Mouse (Mus musculus) neural tube, embryonic 12.5 days (tissue): ENCODE data around the gene Cep19. TPM values are rescaled to one million over a fixed set of nuclear protein-coding genes. Genes with fewer than 3 reads are reported as not detected.

Experiments used
- ATAC-seq: fragments of 200-750 bp; cut with Nextera tagmentation; 2 replicates; pipeline ENCODE4 v1.8.0; 2017; ENCODE audit warnings: low read depth, mild to moderate bottlenecking, moderate TSS enrichment, moderate library complexity; ENCODE audit not compliant: low FRiP score
- H3K27ac ChIP-seq: fragments of 300-500 bp; sonication (generic); 2 replicates; pipeline ENCODE4 v1.5.1; 2016
- H3K27me3 ChIP-seq: fragments of 300-500 bp; sonication (generic); replicated peaks from 2 replicates; pipeline ENCODE4 v1.6.1; 2016; ENCODE audit warnings: mild to moderate bottlenecking
- H3K36me3 ChIP-seq: fragments of 300-500 bp; sonication (generic); 2 replicates; pipeline ENCODE4 v1.6.1; 2016; ENCODE audit warnings: mild to moderate bottlenecking
- H3K4me1 ChIP-seq: fragments of 300-500 bp; sonication (generic); 2 replicates; pipeline ENCODE4 v1.6.1; 2016
- H3K4me2 ChIP-seq: fragments of 300-500 bp; sonication (generic); replicated peaks from 2 replicates; pipeline ENCODE4 v1.6.1; 2016; ENCODE audit warnings: mild to moderate bottlenecking
- H3K4me3 ChIP-seq: fragments of 300-500 bp; sonication (generic); 2 replicates; pipeline ENCODE4 v1.5.1; 2016
- H3K9ac ChIP-seq: fragments of 300-500 bp; sonication (generic); 2 replicates; pipeline ENCODE4 v1.6.1; 2016; ENCODE audit warnings: mild to moderate bottlenecking
- H3K9me3 ChIP-seq: fragments of 300-500 bp; sonication (generic); 2 replicates; pipeline ENCODE4 v1.6.1; 2016; ENCODE audit warnings: mild to moderate bottlenecking
- WGBS: fragments of 180-500 bp; shearing (Covaris S2); methylation state at CpG from one replicate; pipeline ENCODE4 v1.1.7; 2016; 5-methylcytosine and 5-hydroxymethylcytosine counted together
- polyA plus RNA-seq: library from polyadenylated mRNA; unstranded; fragments of >200 nt; fragmentation: Nextera tagmentation; extraction: Ambion mirVana; gene quantifications from 2 replicates; pipeline ENCODE4 v1.2.1, GENCODE M21; 2016

Gene Cep19
- polyA plus RNA-seq, 1 experiment from 2014 or later = 45.7 TPM

DNA sequence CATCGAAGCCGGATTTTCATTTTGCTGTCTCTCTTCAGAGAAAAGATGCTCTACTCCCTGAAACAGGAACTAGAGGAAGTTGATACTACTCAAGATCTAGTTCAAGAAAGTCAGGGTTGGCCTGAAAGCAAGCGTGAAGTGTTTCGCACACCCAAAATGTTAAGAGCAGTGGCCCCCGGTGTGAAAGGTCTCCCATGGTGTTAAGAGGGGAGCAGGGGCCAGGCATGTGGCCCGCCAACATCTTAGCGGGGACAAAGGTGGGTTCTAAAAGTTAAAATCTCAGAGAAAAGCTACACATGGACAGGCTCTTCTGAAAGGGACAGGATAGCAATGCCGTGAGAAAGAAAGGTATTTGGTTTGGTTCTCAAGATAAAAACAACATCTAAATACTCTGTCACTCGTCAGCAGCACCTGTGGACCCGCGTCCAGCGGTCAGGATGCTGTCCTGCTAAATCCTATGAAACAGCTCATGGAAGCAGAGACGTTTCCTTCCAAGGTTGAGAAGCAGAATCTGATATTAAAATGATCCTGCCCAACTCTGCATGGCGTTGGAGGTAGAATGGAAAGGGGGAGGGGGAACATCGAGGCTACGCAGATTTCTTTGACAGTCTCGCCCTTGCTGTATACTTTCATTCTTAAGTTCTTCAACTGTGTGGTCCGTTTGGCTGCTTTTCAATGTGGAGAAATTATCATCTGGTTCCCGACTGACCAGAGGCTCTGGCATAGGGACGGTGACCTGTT lies 30.0 kb downstream of the Cep19 start:
- Histone ChIP-seq H3K9ac (no peak overlapping the region), H3K27me3 (no peaks in the 10 kb centered on the region), H3K9me3 (no peaks in the 10 kb centered on the region), H3K4me3 (no peak overlapping the region), H3K36me3 (no peaks in the 10 kb centered on the region), H3K27ac (no peak overlapping the region), H3K4me2 (no peak overlapping the region), H3K4me1 (no peaks in the 10 kb centered on the region)
- no peak for ATAC-seq
- 84% methylated on average over 20 of the region's 20 CpGs for WGBS

DNA sequence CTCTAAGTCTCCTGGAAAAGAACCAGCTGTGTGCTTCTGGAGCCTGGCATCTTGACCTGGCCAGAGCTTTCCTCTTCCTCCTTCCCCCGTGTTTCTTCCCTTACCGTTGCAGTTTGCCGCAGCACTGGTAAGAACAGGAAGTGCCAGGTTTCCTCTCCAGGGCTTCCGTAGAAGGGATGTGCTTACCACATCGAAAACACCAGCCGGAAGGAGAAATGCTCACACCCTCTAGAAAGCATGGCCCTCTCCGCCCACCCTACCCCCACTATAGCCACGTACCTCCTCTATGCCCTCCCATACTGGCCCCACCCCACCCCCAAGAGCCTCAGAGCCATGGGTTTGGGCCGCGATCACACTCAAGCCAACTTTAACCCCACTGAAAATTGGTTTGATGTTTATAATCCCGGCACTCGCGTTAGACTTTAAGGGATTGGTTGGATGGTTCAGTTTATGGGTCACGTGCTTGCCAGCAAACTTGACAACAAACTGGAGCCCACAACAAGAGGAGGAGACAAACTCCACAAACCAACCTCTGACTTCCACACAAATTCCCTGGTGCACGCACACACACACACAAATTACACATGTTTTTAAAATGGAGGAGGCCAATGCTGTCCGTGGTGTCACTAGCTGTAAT lies 30.7 kb downstream of the Cep19 start:
- Histone ChIP-seq H3K4me1 (no peaks in the 10 kb centered on the region), H3K4me3 (no peak overlapping the region), H3K9me3 (no peaks in the 10 kb centered on the region), H3K27ac (no peak overlapping the region), H3K36me3 (no peaks in the 10 kb centered on the region), H3K4me2 (no peak overlapping the region), H3K27me3 (no peaks in the 10 kb centered on the region), H3K9ac (no peak overlapping the region)
- WGBS = 74% methylated on average over 16 of the region's 16 CpGs
- no peak for ATAC-seq

DNA sequence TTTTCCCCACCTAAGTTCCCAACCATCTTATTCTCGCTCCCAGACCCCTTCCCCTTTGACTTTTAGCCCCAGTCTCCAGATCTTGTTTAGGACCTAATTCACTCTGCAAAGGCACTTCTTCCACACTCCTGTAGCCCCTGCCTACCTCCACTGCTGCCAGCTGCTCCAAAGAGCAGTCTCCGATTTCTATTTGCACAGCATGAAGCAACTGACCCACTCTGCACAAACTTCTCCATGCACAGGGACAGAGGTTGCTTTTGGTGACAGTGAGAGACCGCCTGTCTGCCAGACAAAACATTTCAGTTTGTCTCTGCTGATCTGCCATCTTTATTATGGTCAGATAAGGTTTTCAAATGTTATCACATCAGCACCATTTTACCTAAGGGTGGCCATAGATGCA lies 33.5 kb downstream of the Cep19 start:
- 86% methylated on average over 3 of the region's 3 CpGs for WGBS
- H3K9me3 ChIP-seq = no peaks in the 10 kb centered on the region
- no peak overlapping the region for H3K4me2 ChIP-seq
- H3K27me3 ChIP-seq = no peaks in the 10 kb centered on the region
- no peaks in the 10 kb centered on the region for H3K4me1 ChIP-seq
- no peak for ATAC-seq
- H3K27ac ChIP-seq = no peak overlapping the region
- no peak overlapping the region for H3K9ac ChIP-seq
- H3K4me3 ChIP-seq = no peak overlapping the region
- no peaks in the 10 kb centered on the region for H3K36me3 ChIP-seq

DNA sequence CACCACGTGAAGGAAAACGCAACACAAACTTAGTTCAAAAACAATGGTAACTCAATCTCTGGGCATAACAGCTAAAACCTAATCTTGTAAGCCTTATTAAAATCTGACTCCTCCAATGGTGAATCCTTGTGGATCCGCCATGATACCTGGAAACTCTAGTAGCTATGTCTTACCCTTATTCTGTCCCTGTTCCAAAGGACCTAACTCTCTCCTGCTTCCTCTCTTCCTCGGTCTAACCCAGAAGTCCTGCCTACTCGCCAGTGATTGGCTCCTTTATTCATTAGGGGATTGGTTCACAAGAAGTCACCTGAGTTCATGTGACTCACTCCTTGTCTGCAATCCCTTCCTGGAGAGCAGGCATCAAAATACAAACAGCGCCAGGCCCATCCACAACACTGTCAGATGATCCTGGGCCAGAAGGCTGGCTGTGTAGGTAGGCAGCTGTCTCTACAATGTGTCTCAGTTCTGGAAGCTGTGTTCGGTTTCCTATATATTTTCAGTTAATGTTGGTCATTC lies 36.3 kb downstream of the Cep19 start:
- Histone ChIP-seq H3K27me3 (no peaks in the 10 kb centered on the region), H3K4me2 (no peak overlapping the region), H3K27ac (no peak overlapping the region), H3K4me1 (no peaks in the 10 kb centered on the region), H3K36me3 (no peaks in the 10 kb centered on the region), H3K9ac (no peak overlapping the region), H3K4me3 (no peak overlapping the region), H3K9me3 (no peaks in the 10 kb centered on the region)
- 80% methylated on average over 7 of the region's 7 CpGs for WGBS
- no peak for ATAC-seq

DNA sequence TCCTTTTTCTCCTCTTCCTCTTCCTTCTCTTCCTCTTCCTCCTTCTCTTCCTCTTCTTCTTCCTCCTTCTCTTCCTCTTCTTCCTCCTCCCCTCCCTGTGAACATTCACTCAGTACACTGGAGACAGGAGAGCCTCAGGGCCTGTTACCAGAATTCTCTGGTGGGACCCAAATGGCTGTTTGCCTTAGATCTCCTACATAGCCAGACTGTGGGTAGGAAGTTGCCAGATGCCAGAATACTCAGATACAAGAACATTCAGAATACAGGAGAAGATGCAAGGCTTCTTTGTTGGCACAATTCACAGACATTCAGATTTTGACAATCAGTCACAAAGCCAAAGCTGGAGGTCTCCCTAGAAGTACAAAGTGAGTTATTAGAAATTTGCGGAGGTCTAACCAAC lies 39.4 kb downstream of the Cep19 start:
- H3K36me3 ChIP-seq = no peaks in the 10 kb centered on the region
- no peak overlapping the region for H3K4me2 ChIP-seq
- 90% methylated on average over 1 of the region's 1 CpGs for WGBS
- no peak overlapping the region for H3K27ac ChIP-seq
- H3K27me3 ChIP-seq = no peaks in the 10 kb centered on the region
- no peaks in the 10 kb centered on the region for H3K4me1 ChIP-seq
- no peak for ATAC-seq
- no peak overlapping the region for H3K9ac ChIP-seq
- H3K4me3 ChIP-seq = no peak overlapping the region
- H3K9me3 ChIP-seq = no peaks in the 10 kb centered on the region

DNA sequence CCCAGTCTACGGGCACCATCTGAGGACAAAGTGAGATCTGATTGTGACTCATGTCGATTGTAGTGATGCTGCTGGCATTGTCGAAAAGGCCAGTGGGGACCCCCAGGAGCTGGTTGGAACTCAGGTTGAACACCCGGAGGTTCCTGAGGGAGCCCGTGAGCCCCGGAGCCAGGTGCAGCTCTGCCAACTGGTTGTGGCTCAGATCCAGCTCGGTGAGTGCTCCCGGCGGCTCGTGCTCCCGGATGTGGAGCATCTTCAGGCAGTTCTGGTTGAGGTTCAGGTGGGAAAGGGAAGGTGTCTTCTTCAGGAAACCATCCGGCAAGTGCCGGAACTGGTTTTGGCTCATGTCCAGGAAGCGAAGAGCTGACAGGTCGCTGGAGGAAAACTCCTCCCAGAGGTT lies 44.2 kb downstream of the Cep19 start:
- Histone ChIP-seq H3K4me3 (no peak overlapping the region), H3K4me2 (no peak overlapping the region), H3K9ac (no peak overlapping the region), H3K27ac (no peak overlapping the region), H3K9me3 (no peaks in the 10 kb centered on the region), H3K4me1 (no peaks in the 10 kb centered on the region), H3K27me3 (no peaks in the 10 kb centered on the region), H3K36me3 (no peaks in the 10 kb centered on the region)
- WGBS = 94% methylated on average over 15 of the region's 15 CpGs
- no peak for ATAC-seq

DNA sequence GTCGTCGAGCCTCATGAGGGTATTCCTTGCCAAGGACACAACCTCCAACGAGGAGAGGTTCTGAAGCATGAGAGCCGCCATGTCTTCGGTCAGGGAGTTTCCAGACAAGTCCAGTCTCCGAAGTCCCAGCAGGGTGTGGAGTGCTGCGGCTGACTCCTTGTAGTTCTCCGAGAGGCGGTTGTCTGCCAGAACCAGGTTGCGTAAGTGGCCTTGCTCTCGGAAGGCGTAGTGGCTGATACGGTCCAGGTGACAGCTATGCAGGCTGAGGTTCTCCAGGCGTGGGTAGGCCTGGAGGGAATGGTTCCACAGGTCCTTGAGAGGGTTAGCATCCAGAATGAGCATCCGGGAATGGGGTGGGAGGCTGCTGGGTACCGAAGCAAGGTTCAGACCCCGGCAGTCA lies 45.0 kb downstream of the Cep19 start:
- no peak overlapping the region for H3K4me2 ChIP-seq
- no peak overlapping the region for H3K4me3 ChIP-seq
- no peaks in the 10 kb centered on the region for H3K36me3 ChIP-seq
- no peak overlapping the region for H3K27ac ChIP-seq
- WGBS = 93% methylated on average over 17 of the region's 17 CpGs
- no peaks in the 10 kb centered on the region for H3K9me3 ChIP-seq
- no peak overlapping the region for H3K9ac ChIP-seq
- H3K27me3 ChIP-seq = no peaks in the 10 kb centered on the region
- ATAC-seq = no peak
- H3K4me1 ChIP-seq = no peaks in the 10 kb centered on the region

DNA sequence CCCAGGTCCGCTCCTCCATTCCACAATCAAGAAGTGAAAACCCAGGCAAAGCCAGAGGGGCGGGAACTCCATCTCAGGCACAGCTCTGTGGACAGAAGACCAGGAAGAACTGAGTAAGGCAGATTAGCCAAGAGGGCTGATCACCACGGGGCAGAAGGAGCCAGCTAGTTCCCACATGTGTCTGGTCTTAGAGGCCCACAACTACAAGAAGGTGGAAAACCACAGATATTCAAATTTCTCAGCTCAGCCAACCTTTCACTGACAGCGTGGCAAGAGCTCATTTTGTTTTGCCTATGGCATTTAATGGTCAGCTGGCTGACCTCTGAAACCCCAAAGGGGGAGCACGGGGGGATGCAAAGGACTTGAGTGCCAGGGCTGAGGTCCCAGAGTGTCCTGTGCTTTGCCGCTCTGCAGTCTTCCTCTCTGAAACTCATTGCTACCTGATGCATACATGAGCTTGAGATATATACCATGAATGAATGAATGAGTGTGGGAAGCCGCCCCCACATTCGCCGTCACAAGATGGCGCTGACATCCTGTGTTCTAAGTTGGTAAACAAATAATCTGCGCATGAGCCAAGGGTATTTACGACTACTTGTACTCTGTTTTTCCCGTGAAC lies 48.1 kb downstream of the Cep19 start:
- WGBS = 60% methylated on average over 12 of the region's 13 CpGs
- H3K27me3 ChIP-seq = no peaks in the 10 kb centered on the region
- peak overlapping the region; percentile 34 for H3K4me2 ChIP-seq
- no peak for ATAC-seq
- H3K4me1 ChIP-seq = no peaks in the 10 kb centered on the region
- H3K9me3 ChIP-seq = no peaks in the 10 kb centered on the region
- H3K4me3 ChIP-seq = no peak overlapping the region
- no peaks in the 10 kb centered on the region for H3K36me3 ChIP-seq
- H3K9ac ChIP-seq = no peak overlapping the region
- no peak overlapping the region for H3K27ac ChIP-seq

DNA sequence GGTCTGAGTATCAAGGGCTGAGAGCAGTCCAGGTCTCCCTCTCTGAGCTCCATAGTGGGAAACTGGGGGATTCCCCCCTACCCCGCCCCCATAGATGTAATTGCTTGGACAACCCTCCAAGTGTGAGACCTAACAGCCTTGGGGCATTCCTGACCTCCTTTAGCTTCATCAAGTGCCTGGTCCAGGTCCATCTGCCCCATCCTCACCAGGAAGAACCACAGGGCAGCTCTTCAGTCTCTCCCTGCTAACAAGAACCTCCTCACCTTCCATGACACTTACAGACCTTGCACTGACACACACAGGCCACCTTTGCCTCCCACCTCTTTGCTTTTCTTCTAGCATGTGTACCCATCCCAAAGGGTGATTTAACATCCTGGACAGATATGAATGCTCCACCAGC lies 54.4 kb downstream of the Cep19 start:
- Histone ChIP-seq H3K27me3 (no peaks in the 10 kb centered on the region), H3K27ac (no peak overlapping the region), H3K36me3 (no peaks in the 10 kb centered on the region), H3K4me3 (no peak overlapping the region), H3K4me1 (no peaks in the 10 kb centered on the region), H3K9ac (no peak overlapping the region), H3K9me3 (no peaks in the 10 kb centered on the region), H3K4me2 (no peak overlapping the region)
- no peak for ATAC-seq
- WGBS = 83% methylated on average over 1 of the region's 1 CpGs

DNA sequence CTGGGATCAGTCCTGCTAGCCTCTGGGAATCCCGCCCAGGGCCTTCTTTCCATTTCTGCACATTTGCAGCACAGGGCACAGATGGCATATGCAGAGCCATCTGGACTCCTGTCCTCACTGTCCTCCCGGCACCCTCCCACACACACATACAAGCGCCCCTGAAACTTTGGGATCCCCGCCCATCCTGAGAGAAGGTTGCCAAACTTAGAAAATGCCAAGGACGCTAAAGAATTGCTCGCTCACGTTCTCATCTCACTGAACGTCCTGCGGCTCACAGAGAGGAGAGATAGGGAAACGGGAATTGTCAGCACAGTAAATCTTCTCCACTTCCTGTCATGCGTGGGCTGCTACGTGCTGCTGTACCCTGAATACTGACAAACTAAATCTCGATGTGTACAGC lies 54.8 kb downstream of the Cep19 start:
- Histone ChIP-seq H3K4me3 (no peak overlapping the region), H3K27ac (no peak overlapping the region), H3K9ac (no peak overlapping the region), H3K9me3 (no peaks in the 10 kb centered on the region), H3K4me2 (no peak overlapping the region), H3K27me3 (no peaks in the 10 kb centered on the region), H3K4me1 (no peaks in the 10 kb centered on the region), H3K36me3 (no peaks in the 10 kb centered on the region)
- no peak for ATAC-seq
- WGBS = 69% methylated on average over 13 of the region's 13 CpGs

DNA sequence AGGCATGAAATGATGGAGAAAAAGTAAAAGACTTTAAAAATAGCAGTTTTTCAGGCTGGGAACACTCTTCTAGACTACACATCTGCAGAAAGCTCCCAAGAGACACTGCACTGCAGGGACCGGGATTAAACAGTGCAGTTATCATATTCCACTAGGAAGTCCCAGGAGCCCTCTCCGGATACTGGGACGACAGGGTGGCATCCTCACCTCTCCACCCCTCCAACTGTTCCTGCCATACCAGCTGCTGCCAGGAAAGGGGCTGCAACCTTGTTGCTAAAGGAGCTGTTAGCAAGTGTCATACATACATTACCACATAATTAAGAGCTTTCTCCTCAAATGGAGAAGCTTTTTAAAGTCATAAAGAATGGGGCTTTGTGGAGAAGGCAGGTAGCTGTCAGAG lies 57.1 kb downstream of the Cep19 start:
- Histone ChIP-seq H3K4me3 (no peak overlapping the region), H3K27me3 (no peaks in the 10 kb centered on the region), H3K4me2 (no peak overlapping the region), H3K9ac (no peak overlapping the region), H3K9me3 (no peaks in the 10 kb centered on the region), H3K4me1 (no peaks in the 10 kb centered on the region), H3K36me3 (no peaks in the 10 kb centered on the region), H3K27ac (no peak overlapping the region)
- WGBS = 69% methylated on average over 3 of the region's 3 CpGs
- no peak for ATAC-seq

DNA sequence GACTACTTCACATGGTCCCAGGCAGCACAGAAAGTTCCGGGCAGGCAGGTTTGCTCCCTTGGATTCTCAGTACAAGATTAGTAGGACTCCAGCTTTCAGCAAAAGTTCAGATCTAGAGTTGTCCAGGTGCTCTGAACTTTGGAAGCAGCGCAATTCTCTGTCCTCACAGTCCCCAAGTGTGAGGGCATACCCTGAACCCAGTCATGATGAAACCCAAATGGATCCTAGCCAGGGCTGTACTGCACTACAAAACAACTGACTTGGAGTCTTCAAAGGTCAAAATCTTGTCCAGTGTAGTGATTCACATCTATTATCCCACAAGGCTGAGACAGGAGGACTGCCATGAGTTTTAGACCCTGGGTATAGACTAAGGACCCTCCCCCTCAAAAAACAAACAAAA lies 57.8 kb downstream of the Cep19 start:
- no peak overlapping the region for H3K4me3 ChIP-seq
- no peaks in the 10 kb centered on the region for H3K36me3 ChIP-seq
- H3K9ac ChIP-seq = no peak overlapping the region
- H3K27me3 ChIP-seq = no peaks in the 10 kb centered on the region
- H3K9me3 ChIP-seq = no peaks in the 10 kb centered on the region
- ATAC-seq = no peak
- H3K4me1 ChIP-seq = no peaks in the 10 kb centered on the region
- WGBS = 91% methylated on average over 2 of the region's 2 CpGs
- H3K27ac ChIP-seq = no peak overlapping the region
- no peak overlapping the region for H3K4me2 ChIP-seq
